Mouse (Mus musculus) forebrain, postnatal 0 days (tissue): ENCODE results near the gene Glt1d1. TPM values are rescaled to one million over a fixed set of nuclear protein-coding genes. Genes with fewer than 3 reads are reported as not detected.
"Not testable (repeated sequence)": the region's sequence is repeated elsewhere in the genome, so short reads cannot be mapped to it uniquely, and the experiment has no call there.

Source experiments
- ATAC-seq: fragments of 200-750 bp; cut with Nextera tagmentation; 2 replicates; pipeline ENCODE4 v1.8.0; 2017; ENCODE audit warnings: mild to moderate bottlenecking, moderate library complexity
- DNase-seq: peaks from one replicate; pipeline ENCODE4 v3.0.0-alpha.2; 2015
- H3K27ac ChIP-seq: fragments of 300-500 bp; sonication (generic); 2 replicates; pipeline ENCODE4 v1.5.1; 2014; ENCODE audit warnings: low read depth, mild to moderate bottlenecking, antibody characterized with exemption, low read length, moderate library complexity, mixed read lengths
- H3K27me3 ChIP-seq: fragments of 300-500 bp; sonication (generic); 2 replicates; pipeline ENCODE4 v1.6.1; 2014; ENCODE audit warnings: mild to moderate bottlenecking, low read length, mixed read lengths; ENCODE audit not compliant: insufficient read depth
- H3K36me3 ChIP-seq: fragments of 300-500 bp; sonication (generic); 2 replicates; pipeline ENCODE4 v1.6.1; 2014; ENCODE audit warnings: mild to moderate bottlenecking, moderate library complexity; ENCODE audit not compliant: insufficient read depth
- H3K4me1 ChIP-seq: fragments of 300-500 bp; sonication (generic); 2 replicates; pipeline ENCODE4 v1.6.1; 2014; ENCODE audit warnings: antibody characterized with exemption; ENCODE audit not compliant: insufficient read depth
- H3K4me2 ChIP-seq: fragments of 300-500 bp; sonication (generic); 2 replicates; pipeline ENCODE4 v1.6.1; 2014; ENCODE audit warnings: low read depth, mild to moderate bottlenecking, moderate library complexity
- H3K4me3 ChIP-seq: fragments of 300-500 bp; sonication (generic); 2 replicates; pipeline ENCODE4 v1.5.1; 2014; ENCODE audit warnings: low read depth, low read length, mixed read lengths
- H3K9ac ChIP-seq: fragments of 300-500 bp; sonication (generic); 2 replicates; pipeline ENCODE4 v1.6.1; 2014; ENCODE audit warnings: mild to moderate bottlenecking
- H3K9me3 ChIP-seq: fragments of 300-500 bp; sonication (generic); 2 replicates; pipeline ENCODE4 v1.6.1; 2016; ENCODE audit warnings: low read length
- CTCF ChIP-seq: sonication (generic); IDR thresholded peaks from 2 replicates; pipeline ENCODE4 v1.5.1; 2016; ENCODE audit warnings: antibody characterized with exemption, control low read depth, low read depth
- WGBS: fragments of 180-500 bp; shearing (Covaris S2); extraction: QIAGEN DNeasy Blood & Tissue Kit; methylation state at CpG from one replicate; pipeline ENCODE4 v1.1.7; 2014; 5-methylcytosine and 5-hydroxymethylcytosine counted together
- polyA plus RNA-seq: library from polyadenylated mRNA; unstranded; fragments of >200 nt; fragmentation: Nextera tagmentation; extraction: Ambion mirVana; gene quantifications from 2 replicates; pipeline ENCODE4 v1.2.1, GENCODE M21; 2015
- total RNA-seq: library from RNA; depleted of rRNA; stranded (reverse); fragments of >200 nt; gene quantifications from 2 replicates; pipeline ENCODE4 v1.2.3, GENCODE M21; 2014

The Glt1d1 gene
- total and polyA plus RNA-seq, 2 experiments from 2014 or later: 1.1 to 10.5 TPM

DNA sequence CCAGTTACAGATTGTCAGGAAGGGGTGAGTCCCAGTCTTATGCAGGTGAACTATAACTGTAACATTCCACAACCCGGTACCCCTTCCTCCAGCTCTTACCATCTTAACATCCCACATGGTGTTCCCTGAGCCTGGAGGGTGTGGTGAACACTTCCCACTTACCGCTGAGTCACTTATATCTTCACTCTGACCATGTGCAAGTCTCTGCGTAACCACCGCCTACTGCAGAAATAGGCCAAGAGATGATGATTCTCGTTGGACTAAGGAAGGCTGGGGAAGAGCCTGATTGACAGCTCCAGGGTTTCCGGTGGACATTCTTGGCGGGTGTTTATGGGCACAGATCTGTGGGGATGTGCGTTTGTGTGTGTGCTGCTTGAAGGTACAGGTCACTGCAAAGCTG lies 73.9 kb downstream of the Glt1d1 start:
- TF ChIP-seq CTCF: no peak
- Histone ChIP-seq H3K4me3 (no peak overlapping the region), H3K4me2 (no peak overlapping the region), H3K9ac (no peak overlapping the region), H3K36me3 (no peaks in the 10 kb centered on the region), H3K9me3 (no peaks in the 10 kb centered on the region), H3K27ac (no peak overlapping the region), H3K27me3 (no peaks in the 10 kb centered on the region), H3K4me1 (no peaks in the 10 kb centered on the region)
- no peak for DNase-seq
- 90% methylated on average over 8 of the region's 8 CpGs for WGBS
- no peak for ATAC-seq

DNA sequence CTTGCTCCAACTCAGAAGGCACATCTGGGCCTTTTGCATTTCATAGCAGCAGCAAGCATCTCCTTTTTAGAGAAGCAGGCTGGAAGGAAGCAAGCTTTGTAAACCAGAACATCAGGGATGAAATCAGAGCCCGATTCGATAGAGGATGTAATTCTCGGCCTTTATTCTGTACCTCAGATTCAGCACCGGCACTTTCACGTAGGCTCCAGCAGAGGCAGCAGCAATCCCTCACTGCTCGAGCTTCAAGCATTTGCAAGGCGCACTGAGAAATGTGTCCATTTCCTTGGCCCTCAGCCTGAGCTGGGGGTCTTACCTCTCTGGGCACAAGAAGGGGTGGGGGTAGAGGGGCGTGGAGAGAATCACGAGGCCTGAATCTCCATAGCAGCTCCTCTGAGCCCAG lies 76.1 kb downstream of the Glt1d1 start:
- Histone ChIP-seq H3K27me3 (no peaks in the 10 kb centered on the region), H3K4me2 (no peak overlapping the region), H3K36me3 (no peaks in the 10 kb centered on the region), H3K9ac (no peak overlapping the region), H3K9me3 (no peaks in the 10 kb centered on the region), H3K27ac (no peak overlapping the region), H3K4me1 (no peaks in the 10 kb centered on the region), H3K4me3 (no peak overlapping the region)
- WGBS: 74% methylated on average over 9 of the region's 9 CpGs
- TF ChIP-seq CTCF: peak; percentile 60
- DNase-seq (no peak), ATAC-seq (0 out of 2 replicates have a peak, but pooled peaks have one; percentile 38)

DNA sequence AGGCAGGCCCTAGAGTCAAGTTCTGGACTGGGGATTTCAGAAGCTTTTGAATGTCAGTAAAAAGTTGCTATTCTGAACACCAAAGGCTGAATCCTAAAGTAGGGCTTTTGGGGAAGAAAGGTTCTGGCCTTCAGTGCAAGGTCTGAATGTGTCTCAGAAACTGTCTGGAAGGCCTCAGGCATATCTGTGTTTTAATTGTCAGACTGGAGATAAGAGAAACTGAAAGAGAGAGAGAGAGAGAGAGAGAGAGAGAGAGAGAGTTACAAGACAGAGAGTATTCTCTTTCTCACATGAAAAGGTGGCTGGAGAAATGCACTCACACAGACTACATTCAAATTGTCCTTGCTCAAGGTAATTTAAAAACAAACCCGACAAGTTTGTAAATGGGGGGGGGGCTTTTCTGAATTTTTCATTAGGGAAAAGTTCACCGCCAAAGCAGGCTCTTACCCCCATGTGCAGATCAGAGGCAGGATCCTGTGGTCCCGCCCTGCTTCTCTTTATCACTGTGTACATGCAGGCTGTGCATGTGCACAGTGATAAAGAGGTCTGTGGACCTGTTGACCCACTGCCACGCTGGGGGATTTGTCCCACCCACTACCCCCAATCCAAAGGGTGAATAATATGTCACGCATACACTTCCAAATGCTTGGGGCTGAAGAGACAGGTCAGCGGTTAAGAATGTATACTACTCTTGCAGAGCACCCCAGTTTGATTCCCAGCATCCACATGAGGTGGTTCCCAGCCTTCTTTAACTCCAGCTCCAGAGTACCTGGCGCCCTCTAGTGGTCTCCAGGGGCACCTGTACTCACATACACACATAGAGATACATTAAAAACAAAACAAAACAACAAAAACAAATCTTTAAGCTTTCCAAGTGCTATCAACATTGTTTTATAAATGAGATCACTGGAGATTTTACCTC lies 83.0 kb downstream of the Glt1d1 start:
- no peaks in the 10 kb centered on the region for H3K4me1 ChIP-seq
- H3K9ac ChIP-seq: no peak overlapping the region
- H3K27me3 ChIP-seq: no peaks in the 10 kb centered on the region
- H3K27ac ChIP-seq: no peak overlapping the region
- ATAC-seq: no peak
- H3K4me3 ChIP-seq: no peak overlapping the region
- no peaks in the 10 kb centered on the region for H3K36me3 ChIP-seq
- no peak overlapping the region for H3K4me2 ChIP-seq
- WGBS: 83% methylated on average over 7 of the region's 7 CpGs
- DNase-seq: no peak
- 0 out of 2 replicates have a peak, but pooled peaks have one; percentile 4 for TF ChIP-seq CTCF
- H3K9me3 ChIP-seq: no peaks in the 10 kb centered on the region

DNA sequence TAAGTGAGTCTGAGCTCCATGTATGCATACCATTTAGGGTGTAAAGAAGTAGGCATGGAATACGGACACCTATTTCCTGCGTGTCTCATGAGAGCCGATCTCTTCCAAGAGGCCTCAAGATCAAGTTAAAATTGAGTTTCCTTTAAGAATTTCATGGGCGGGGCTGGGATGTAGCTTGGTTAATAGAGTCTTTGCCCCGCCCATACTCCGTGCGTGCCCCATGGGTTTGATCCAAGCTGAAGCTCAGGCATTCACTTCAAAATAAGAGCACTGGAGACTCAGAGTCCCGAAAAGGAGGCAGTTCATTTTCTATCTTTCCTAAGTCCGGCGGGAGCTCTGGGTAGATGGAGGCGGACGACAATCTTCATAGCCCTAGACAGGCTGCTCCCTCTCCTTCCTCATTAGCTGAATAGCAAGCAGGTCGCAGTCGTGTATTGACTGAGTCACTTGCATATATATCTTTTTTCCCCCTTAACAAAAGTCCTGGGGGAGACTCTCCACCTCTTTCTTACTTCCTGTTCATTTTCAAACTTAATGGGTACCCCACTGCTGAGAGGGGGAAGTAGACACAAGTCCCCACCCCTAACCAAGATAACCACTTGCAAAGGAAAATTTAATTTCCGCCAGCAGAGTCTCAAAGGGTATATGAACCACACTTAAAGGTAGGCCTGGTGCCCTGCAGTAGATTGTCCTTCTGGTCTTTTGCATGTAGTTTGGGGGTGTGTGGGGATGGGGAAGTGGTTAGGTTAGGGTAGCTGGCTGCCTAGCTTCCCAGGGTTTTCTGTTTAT lies 88.7 kb downstream of the Glt1d1 start:
- no peaks in the 10 kb centered on the region for H3K9me3 ChIP-seq
- 0 out of 2 replicates have a peak overlapping the region, but pooled peaks have one; percentile 23 for H3K4me2 ChIP-seq
- ATAC-seq (peak; percentile 59; the same call in 1 of the 2 replicates), DNase-seq (peak; percentile 65)
- 0 out of 2 replicates have a peak overlapping the region, but pooled peaks have one; percentile 4 for H3K4me3 ChIP-seq
- WGBS: 25% methylated on average over 15 of the region's 15 CpGs
- no peak overlapping the region for H3K27ac ChIP-seq
- H3K27me3 ChIP-seq: no peaks in the 10 kb centered on the region
- no peaks in the 10 kb centered on the region for H3K36me3 ChIP-seq
- H3K9ac ChIP-seq: no peak overlapping the region
- no peaks in the 10 kb centered on the region for H3K4me1 ChIP-seq
- no peak for TF ChIP-seq CTCF

DNA sequence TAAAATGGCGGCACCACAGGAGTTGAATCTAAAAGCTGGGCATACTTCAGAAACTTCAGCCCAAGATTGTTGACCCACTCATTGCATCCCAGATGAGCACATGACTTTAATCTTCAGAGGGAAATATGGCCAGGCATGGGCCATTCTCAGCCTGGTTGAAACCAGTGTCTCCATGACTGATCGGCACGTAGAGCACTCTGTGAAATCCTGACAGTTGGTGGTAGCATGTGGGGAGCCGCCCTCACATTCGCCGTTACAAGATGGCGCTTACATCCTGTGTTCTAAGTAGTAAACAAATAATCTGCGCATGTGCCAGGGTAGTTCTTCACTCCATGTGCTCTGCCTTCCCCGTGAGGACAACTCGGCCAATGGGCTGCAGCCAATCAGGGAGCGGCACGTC lies 90.1 kb downstream of the Glt1d1 start:
- 89% methylated on average over 12 of the region's 12 CpGs for WGBS

DNA sequence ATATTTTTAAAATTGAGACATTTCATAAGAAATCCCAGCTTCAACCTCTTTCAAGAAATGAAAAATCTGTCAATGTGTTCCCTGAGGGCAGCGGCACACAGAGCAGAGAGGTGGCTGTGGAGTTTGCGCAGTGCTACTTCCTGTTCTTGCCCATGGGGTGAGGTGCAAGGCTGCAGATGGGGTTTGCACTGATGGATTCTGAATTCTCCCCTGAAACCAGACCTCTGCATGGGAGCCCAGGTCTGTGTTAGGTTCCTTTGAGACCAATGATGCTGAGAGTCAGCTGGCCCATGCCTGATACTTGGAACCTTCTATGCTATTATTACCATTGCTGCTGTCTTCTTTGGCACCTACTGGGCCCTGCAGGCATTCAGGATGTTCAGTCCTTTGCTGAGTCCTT lies 98.3 kb downstream of the Glt1d1 start:
- no peak for TF ChIP-seq CTCF
- WGBS: 96% methylated on average over 2 of the region's 2 CpGs
- H3K4me1 ChIP-seq: no peaks in the 10 kb centered on the region
- ATAC-seq (no peak), DNase-seq (no peak)
- no peak overlapping the region for H3K27ac ChIP-seq
- no peaks in the 10 kb centered on the region for H3K9me3 ChIP-seq
- H3K4me2 ChIP-seq: no peak overlapping the region
- no peaks in the 10 kb centered on the region for H3K36me3 ChIP-seq
- no peak overlapping the region for H3K9ac ChIP-seq
- H3K4me3 ChIP-seq: no peak overlapping the region
- H3K27me3 ChIP-seq: no peaks in the 10 kb centered on the region

More for the DNA sequence above, 90.1 kb downstream of the Glt1d1 start:
- not testable (repeated sequence) for H3K36me3 ChIP-seq, H3K27ac ChIP-seq, H3K4me3 ChIP-seq, ATAC-seq, H3K9me3 ChIP-seq, H3K9ac ChIP-seq, H3K4me2 ChIP-seq, DNase-seq, H3K4me1 ChIP-seq, H3K27me3 ChIP-seq
